Mouse (Mus musculus): Measurements from ENCODE around the gene Cyp3a13.
"Not testable (repeated sequence)": the region's sequence is repeated elsewhere in the genome, so short reads cannot be mapped to it uniquely, and the experiment has no call there.

The Cyp3a13 gene

DNA sequence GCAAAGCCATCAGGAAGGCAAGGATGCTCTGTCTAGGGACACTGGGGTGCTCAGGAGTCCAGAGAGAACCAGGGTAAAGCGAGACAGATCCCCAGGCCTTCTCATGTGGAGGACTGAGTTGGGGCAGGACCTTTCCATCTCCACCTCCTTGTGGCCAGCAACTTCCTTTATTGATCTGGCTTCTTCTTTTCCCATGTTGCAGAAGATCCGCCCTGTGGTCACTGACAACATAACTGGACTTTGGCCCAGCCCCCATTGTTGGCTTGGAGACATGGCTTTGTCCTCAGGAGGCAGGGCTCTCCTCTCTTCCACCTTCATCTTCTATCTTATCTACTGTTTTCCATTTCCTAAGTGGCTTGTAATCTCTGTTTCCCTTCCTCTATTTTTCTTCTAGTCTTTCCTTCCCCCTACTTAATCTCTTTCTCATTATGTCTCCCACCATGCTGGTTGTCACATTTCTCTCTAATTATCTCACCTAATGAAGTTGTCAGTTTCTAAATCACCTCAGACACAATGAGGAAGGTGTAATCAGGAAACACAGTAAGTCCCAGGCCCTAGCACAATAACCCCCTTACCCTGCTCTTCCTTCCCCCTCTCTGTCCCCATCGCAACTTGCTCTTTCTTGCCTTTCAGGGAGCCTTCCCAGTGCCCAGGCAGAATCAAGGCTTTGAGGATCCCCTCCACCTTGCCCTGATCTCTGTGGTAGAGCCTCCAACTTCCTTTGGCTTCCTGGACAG lies 49.6 kb downstream of the Cyp3a13 start, which contains the start of gene Pilrb2:
Gene Pilrb2, minus strand, starts transcription at position 172 of the 737 bp plus-strand sequence.
- not testable (repeated sequence) for DNase-seq

DNA sequence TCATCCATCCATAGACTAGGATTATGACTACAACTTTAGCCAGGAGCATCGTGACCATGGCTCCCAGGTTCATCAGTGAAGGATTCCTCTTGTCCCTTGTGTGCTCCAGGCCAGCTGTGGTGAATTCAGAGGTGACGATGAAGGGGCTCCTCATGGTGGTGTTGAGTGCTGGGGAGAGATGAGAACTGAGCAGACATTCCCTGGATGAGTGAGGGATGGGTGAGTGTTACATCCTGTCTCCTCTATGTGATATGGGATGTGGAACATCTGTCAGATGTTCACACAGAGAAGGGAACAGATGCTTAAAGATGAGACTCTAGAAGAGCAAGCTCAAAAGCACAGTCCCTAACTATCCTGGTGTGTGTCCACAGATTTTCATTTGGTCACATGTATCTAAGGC lies 52.8 kb downstream of the Cyp3a13 start:
- not testable (repeated sequence) for DNase-seq

DNA sequence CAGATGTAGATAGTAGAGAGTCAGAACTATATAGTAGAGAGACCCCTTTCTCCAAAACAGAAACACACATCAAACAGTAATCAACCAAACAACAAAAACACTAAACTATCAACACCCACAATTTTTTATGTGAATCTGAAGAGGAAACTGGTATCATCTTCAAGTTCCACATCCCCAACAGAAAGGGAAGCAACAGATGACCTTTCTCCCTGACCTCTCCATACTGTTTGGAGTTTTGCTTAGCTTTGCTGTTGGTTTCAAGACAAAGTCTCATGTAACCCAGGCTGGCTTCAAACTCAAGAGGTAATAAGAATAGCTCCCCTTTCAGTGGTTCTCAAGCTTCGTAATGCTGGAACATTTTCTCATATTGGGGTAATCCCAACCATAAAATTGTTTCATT lies 57.4 kb downstream of the Cyp3a13 start:
- DNase-seq: not testable (repeated sequence)

DNA sequence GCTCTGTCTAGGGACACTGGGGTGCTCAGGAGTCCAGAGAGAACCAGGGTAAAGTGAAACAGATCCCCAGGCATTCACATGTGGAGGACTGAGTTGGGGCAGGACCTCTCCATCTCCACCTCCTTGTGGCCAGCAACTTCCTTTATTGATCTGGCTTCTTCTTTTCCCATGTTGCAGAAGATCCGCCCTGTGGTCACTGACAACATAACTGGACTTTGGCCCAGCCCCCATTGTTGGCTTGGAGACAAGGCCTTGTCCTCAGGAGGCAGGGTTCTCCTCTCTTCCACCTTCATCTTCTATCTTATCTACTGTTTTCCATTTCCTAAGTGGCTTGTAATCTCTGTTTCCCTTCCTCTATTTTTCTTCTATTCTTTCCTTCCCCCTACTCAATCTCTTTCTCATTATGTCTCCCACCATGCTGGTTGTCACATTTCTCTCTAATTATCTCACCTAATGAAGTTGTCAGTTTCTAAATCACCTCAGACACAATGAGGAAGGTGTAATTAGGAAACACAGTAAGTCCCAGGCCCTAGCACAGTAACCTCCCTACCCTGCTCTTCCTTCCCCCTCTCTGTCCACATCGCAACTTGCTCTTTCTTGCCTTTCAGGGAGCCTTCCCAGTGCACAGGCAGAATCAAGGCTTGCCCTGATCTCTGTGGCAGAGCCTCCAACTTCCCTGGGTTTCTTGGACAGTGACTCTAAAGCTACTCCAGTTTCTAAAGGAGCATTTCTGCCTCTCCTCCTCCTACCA lies 63.3 kb downstream of the Cyp3a13 start, which contains the start of gene Pilrb1:
Gene Pilrb1, minus strand, starts transcription at position 147 of the 751 bp plus-strand sequence.
- DNase-seq: not testable (repeated sequence)

DNA sequence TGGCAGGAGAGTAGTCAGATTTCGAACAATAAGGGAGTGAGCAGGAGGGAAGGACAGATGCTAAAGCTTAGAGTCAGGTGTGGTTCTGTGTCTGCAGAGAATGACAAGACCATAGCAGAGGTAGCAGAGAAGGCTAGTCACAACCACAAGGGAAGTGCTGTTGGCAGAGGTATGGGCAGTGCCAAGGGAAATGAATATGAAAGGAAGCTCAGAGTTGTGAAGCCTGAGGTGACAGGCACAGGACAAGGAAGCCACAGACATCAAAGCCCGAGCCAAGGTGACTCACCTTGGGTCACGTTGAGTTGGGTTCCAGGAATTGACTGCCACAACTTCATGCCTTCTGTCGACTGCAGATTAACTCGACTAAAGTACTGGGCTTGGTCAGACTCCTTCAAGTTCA lies 64.5 kb downstream of the Cyp3a13 start:
- not testable (repeated sequence) for DNase-seq

DNA sequence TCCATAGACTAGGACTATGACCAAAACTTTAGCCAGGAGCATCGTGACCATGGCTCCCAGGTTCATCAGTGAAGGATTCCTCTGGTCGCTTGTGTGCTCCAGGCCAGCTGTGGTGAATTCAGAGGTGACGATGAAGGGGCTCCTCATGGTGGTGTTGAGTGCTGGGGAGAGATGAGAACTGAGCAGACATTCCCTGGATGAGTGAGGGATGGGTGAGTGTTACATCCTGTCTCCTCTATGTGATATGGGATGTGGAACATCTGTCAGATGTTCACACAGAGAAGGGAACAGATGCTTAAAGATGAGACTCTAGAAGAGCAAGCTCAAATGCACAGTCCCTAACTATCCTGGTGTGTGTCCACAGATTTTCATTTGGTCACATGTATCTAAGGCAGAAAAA lies 66.5 kb downstream of the Cyp3a13 start:
- DNase-seq: not testable (repeated sequence)

DNA sequence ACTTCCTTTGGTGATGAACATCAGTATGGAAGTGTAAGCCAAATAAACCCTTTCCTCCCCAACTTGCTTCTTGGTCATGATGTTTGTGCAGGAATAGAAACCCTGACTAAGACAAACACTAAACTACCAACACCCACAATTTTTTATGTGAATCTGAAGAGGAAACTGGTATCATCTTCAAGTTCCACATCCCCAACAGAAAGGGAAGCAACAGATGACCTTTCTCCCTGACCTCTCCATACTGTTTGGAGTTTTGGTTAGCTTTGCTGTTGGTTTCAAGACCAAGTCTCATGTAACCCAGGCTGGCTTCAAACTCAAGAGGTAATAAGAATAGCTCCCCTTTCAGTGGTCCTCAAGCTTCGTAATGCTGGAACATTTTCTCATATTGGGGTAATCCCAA lies 71.1 kb downstream of the Cyp3a13 start:
- DNase-seq: not testable (repeated sequence)

Data from cerebellum, adult 8-10 months (tissue).